Mouse (Mus musculus) G1E (cell line): Measurements from ENCODE around the gene Vmn2r85. TPM values are rescaled to one million over a fixed set of nuclear protein-coding genes. Genes with fewer than 3 reads are reported as not detected.
"Not testable (repeated sequence)": the region's sequence is repeated elsewhere in the genome, so short reads cannot be mapped to it uniquely, and the experiment has no call there.

Experiments
- ATAC-seq: 2 replicates; pipeline ENCODE4 v1.8.0; 2016; ENCODE audit warnings: mild to moderate bottlenecking; ENCODE audit not compliant: insufficient number of reproducible peaks, poor library complexity, low FRiP score, severe bottlenecking; ENCODE audit errors: extremely low read depth
- DNase-seq: peaks from one replicate; pipeline ENCODE4 v3.0.0; 2012; ENCODE audit warnings: low spot score
- H3K27me3 ChIP-seq: 2 replicates; pipeline ENCODE4 v1.6.1; 2012; ENCODE audit warnings: mild to moderate bottlenecking, low read length, inconsistent platforms; ENCODE audit not compliant: insufficient read depth
- H3K36me3 ChIP-seq: replicated peaks from 2 replicates; pipeline ENCODE3; 2012; ENCODE audit warnings: mild to moderate bottlenecking, inconsistent platforms
- H3K4me1 ChIP-seq: 2 replicates; pipeline ENCODE4 v1.6.1; 2012; ENCODE audit warnings: low read depth, low read length, inconsistent platforms, mixed read lengths; ENCODE audit not compliant: insufficient read depth
- H3K4me3 ChIP-seq: 2 replicates; pipeline ENCODE4 v1.5.1; 2012; ENCODE audit warnings: low read depth, mild to moderate bottlenecking, inconsistent platforms, low read length, moderate library complexity, mixed read lengths
- H3K9me3 ChIP-seq: replicated peaks from 2 replicates; pipeline ENCODE4 v1.6.1; 2012; ENCODE audit warnings: inconsistent platforms
- CTCF ChIP-seq: IDR thresholded peaks from 2 replicates; pipeline ENCODE4 v1.5.1; 2012; ENCODE audit warnings: low read depth, low read length, inconsistent platforms, mixed read lengths
- GATA1 ChIP-seq: IDR thresholded peaks from 2 replicates; pipeline ENCODE4 v1.6.1; 2012; ENCODE audit warnings: borderline replicate concordance, low read length, inconsistent platforms, mixed read lengths
- GATA2 ChIP-seq: IDR thresholded peaks from 2 replicates; pipeline ENCODE4 v1.6.1; 2012; ENCODE audit warnings: low read depth, low read length, inconsistent platforms, borderline replicate concordance
- POLR2AphosphoS5 ChIP-seq: IDR thresholded peaks from 2 replicates; pipeline ENCODE4 v1.6.1; 2012; ENCODE audit warnings: low read depth, low read length, inconsistent platforms; ENCODE audit not compliant: insufficient replicate concordance
- TAL1 ChIP-seq: conservative IDR thresholded peaks from 2 replicates; pipeline ENCODE4 v1.6.1; 2012; ENCODE audit warnings: low read depth, low read length, inconsistent platforms, mixed read lengths
- polyA plus RNA-seq: library from polyadenylated mRNA; stranded (reverse); fragments of >175 nt; gene quantifications from 2 replicates; pipeline ENCODE4 v1.2.3, GENCODE M21; 2012
- total RNA-seq, 2 experiments: library from RNA; stranded (forward) in 1 of 2; stranded (reverse) in 1 of 2; fragments of 200-1000 nt in 1 of 2; fragments of >200 nt in 1 of 2; fragmentation: Nextera tagmentation in 1 of 2; gene quantifications; 2 replicates each; pipeline ENCODE4 v1.2.3; 2014 to 2017

The Vmn2r85 gene
- total RNA-seq (2014; fragmentation: Nextera tagmentation), result not detected in 2 replicates
- 0.05 and 0.06 TPM in 2 replicates for total RNA-seq (2017)
- polyA plus RNA-seq, result not detected in 2 replicates

DNA sequence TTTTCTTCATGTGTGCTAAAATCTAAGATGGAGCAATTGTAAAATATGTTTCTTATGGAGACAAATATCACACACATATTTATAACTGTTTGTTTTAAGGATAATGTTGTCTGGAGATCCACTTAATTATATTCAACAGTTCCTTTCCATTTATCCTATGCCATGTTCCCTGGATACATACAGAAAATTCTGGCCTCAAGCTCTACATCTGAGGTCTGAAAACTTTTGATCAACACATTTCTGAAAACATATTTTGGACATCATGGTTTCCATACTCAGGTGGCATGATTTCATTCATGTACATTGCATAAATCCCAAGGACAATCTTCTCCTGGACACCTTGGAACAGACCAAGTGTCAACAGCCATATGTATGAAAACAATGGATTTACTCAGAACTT, at the start of gene Vmn2r85:
Vmn2r85 (minus strand) TSS at position 101 of the 400 bp plus-strand sequence.
- DNase-seq, H3K4me1 ChIP-seq, H3K27me3 ChIP-seq, ATAC-seq, H3K9me3 ChIP-seq, H3K4me3 ChIP-seq, H3K36me3 ChIP-seq: not testable (repeated sequence)

DNA sequence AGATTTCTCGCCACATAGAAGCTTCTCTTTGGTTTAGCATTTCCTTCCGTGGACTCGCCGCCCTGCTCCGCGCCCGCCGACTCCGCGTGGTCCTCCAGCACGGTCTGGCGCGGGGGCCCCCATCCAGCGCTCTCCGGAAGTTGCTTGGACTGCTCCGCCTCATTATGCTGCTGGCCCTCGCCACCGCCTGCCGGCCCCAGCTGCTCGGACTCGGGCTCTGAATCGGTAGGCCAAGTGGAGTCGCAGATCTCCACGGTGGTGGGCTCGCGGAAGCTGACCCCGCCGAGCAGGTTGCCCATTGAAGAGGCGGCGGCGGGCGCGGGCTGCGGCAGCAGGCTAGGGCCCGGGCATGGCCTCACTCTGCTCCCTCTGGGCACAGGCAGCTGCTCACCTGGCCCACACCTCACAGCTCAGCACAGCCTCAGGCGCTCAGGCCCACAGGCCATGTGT, 40.8 kb upstream of the Vmn2r85 start:
- no peak for ATAC-seq
- H3K9me3 ChIP-seq, result no peaks in the 10 kb centered on the region
- no peaks in the 10 kb centered on the region for H3K36me3 ChIP-seq
- no peak for DNase-seq
- H3K4me3 ChIP-seq, result no peak overlapping the region
- no peaks in the 10 kb centered on the region for H3K4me1 ChIP-seq
- no peaks in the 10 kb centered on the region for H3K27me3 ChIP-seq
- TF ChIP-seq GATA2 (no peak), GATA1 (no peak), CTCF (no peak), TAL1 (no peak), POLR2AphosphoS5 (no peak)

DNA sequence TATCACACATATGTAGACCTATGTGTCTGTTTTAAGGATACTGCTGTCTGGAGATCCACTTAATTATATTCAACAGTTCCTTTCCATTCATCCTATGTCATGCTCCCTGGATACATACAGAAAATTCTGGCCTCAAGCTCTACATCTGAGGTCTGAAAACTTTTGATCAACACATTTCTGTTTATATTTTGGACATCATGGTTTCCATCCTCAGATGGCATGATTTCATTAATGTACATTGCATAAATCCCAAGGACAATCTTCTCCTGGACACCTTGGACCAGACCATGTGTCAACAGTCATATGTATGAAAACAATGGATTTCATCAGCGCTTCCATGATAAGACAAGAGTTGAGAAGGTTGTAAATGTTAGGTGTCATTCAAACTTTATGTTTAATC, 26.4 kb upstream of the Vmn2r85 start, which contains the start of gene Vmn2r86:
Vmn2r86 (minus strand) TSS at position 101 of the 400 bp plus-strand sequence.
- H3K36me3 ChIP-seq, H3K27me3 ChIP-seq, H3K4me1 ChIP-seq, ATAC-seq, H3K9me3 ChIP-seq, DNase-seq, H3K4me3 ChIP-seq: not testable (repeated sequence)

DNA sequence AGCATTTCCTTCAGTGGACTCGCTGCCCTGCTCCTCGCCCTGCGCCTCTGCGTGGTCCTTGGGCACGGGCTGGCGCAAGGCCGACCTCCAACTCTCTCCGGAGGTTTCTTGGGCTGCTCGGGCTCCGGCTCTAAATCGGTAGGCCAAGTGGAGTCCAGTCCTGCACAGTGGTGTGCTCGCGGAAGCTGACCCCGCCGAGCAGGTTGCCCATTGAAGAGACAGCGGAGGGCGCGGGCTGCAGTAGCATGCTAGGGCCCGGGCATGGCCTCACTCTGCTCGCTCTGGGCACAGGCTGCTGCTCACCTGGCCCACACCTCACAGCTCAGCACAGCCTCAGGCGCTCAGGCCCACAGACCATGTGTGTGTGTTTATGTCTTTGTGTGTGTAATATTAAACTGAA, 15.3 kb upstream of the Vmn2r85 start:
- Histone ChIP-seq H3K27me3 (no peaks in the 10 kb centered on the region), H3K9me3 (peaks cover 6% of the 10 kb centered on the region), H3K36me3 (no peaks in the 10 kb centered on the region), H3K4me1 (no peaks in the 10 kb centered on the region), H3K4me3 (no peak overlapping the region)
- TF ChIP-seq GATA2, result no peak
- no peak for TF ChIP-seq GATA1
- no peak for TF ChIP-seq CTCF
- no peak for TF ChIP-seq TAL1
- no peak for TF ChIP-seq POLR2AphosphoS5
- DNase-seq (no peak), ATAC-seq (no peak)

DNA sequence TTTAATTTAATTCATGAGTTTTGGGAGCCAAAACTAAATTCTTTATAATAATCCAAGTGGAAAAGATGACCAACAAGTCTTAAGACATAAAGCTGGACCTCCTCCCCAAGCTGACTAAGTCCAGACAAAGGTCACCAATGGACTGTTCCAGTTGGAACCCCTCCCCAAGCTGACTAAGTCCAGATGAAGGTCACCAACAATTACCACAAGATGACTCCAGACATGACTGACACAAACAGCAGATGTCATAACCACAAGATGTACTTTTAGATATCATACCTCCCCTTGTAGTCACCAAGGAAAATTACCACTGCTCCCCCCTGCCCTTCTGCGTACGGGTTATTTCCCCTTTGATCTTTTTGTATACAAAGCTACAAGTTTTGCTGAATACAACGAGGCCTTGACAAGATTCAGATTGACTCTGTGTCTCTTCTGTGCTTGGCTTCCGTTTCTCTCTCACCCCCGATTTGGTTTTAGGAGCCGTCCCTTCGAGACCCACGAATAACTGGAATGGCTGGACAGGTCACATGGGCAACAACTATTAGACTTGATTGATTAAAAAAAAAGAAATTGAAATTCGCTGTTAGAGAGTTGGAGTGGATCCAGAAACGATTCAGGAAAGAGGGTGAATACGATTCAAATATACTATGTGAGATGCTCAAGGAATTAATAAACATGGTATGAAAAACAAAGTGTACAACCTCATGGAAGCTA, 4.8 kb upstream of the Vmn2r85 start:
- not testable (repeated sequence) for H3K9me3 ChIP-seq, DNase-seq, H3K4me3 ChIP-seq, H3K4me1 ChIP-seq, H3K27me3 ChIP-seq, ATAC-seq, H3K36me3 ChIP-seq

DNA sequence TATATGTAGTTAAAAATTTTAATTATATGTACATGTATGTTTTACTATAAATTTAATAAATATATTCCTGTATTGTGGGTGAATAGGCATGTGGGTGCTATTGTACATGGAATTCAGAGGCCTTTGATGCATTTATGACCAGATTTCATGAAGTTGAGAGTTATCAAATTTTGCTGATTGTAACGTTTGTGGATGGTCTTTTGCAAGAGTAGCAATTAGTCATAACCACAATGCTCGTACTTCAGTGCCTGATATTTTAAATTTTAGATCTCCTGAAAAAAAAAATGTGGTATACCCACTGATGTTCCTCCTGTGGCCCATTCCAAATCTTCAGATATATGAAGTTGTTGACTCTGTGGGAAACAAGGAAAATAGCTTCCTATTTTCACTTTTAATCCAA, 7.1 kb downstream of the Vmn2r85 start:
- not testable (repeated sequence) for H3K4me3 ChIP-seq, H3K27me3 ChIP-seq, H3K4me1 ChIP-seq, ATAC-seq, H3K9me3 ChIP-seq, H3K36me3 ChIP-seq, DNase-seq

DNA sequence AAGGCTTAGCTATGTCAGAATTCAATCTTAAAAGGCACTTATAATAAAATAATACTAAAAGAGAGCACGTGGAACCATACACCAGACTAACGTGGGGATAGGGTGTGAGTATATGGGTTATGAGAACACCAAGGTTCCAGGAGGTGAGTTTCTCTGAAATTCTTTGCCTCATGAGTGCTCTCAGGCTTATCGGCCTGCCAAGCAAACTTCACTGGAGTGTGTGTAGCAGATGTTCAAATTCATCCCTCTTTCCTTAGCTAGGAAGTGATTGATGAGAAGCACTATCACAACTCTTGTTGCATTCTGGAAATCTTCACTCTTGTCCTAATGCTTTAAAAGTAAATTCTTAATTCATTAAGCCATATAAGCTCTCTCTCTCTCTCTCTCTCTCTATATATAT, 9.1 kb downstream of the Vmn2r85 start:
- DNase-seq, result no peak
- H3K36me3 ChIP-seq, result no peaks in the 10 kb centered on the region
- H3K4me3 ChIP-seq, result no peak overlapping the region
- no peak for TF ChIP-seq CTCF
- no peak for TF ChIP-seq GATA2
- no peak for TF ChIP-seq TAL1
- no peak for TF ChIP-seq GATA1
- TF ChIP-seq POLR2AphosphoS5, result no peak
- no peaks in the 10 kb centered on the region for H3K9me3 ChIP-seq
- no peaks in the 10 kb centered on the region for H3K4me1 ChIP-seq
- ATAC-seq, result no peak
- no peaks in the 10 kb centered on the region for H3K27me3 ChIP-seq

DNA sequence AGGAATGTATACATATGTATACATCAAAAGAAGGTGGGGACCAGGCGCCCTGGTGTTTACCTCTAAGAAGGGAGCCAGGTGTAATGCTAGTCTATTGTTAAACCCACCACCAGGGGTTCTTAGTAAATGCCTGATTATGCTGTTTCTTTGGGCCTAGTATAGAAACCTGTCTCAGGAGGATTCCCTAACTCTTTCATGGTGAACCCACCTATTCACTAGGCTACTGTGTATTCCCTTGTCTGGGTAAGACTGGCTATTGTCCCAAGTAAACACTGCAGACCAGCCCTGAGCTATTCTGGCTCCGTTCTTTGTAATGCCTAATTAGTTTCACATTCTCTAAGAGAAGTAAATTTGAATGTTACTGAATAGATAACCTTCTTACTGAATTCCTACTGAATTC, 9.5 kb downstream of the Vmn2r85 start:
- not testable (repeated sequence) for ATAC-seq, DNase-seq, H3K9me3 ChIP-seq, H3K36me3 ChIP-seq, H3K27me3 ChIP-seq, H3K4me1 ChIP-seq, H3K4me3 ChIP-seq

DNA sequence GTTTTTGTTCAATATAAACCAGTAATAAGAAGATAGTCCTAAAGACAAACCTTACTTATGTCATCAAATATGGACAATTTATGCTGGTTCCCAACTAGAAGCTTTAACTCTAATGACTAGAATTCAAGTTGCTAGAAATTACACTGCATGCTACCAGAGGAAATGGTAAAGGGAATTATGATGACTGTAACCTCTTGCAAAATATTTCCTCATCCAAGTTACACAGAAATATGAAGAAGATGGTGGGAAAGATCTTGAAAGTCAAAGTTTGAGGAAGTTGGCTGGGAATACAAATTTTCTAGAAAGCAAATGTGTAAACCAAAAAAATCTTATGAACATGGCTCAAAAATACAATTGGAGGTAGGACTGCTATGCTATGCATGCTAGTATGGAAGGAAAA, 13.2 kb downstream of the Vmn2r85 start:
- not testable (repeated sequence) for H3K4me1 ChIP-seq, ATAC-seq, H3K9me3 ChIP-seq, H3K36me3 ChIP-seq, H3K27me3 ChIP-seq, H3K4me3 ChIP-seq, DNase-seq

DNA sequence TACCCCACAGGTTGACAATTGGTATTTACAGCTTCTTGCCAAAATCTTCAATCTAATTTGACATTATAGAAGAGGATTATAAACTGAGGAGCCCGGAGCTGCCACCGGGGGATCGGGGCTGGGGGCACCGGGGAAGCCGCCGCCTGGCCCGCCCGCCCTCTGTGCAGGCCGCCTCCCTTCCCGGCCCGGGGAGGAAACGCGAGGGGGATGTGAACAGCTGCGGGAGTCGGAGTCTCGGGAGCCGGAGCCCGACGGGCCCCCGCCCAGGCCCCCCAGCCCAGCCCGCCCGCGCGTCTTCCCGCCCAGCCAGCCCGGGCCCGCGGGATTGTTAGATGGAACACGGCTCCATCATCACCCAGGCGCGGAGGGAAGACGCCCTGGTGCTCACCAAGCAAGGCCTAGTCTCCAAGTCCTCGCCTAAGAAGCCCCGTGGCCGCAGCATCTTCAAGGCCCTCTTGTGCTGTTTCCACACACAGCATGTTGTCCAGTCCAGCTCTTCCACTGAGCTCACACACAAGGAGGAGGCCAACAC, 17.3 kb downstream of the Vmn2r85 start:
- not testable (repeated sequence) for H3K9me3 ChIP-seq, DNase-seq, H3K4me1 ChIP-seq, H3K36me3 ChIP-seq, H3K27me3 ChIP-seq, ATAC-seq, H3K4me3 ChIP-seq
